Mouse (Mus musculus) mouse embryonic stem cell (cell line): ENCODE measurements around the gene Klb.

ENCODE experiments used
- in situ Hi-C, 2 experiments: fragments of 300-500 bp; cut with MboI; formaldehyde crosslinking; loops; 1 replicate in 1 of 2; 3 replicates in 1 of 2; pipeline ENCODE4 v1.14.3; 2019 to 2020; ENCODE audit warnings: low sequenced_read_pairs in 2 of 2, low pct_unique_long_range_greater_than_20kb in 1 of 2, mixed read lengths in 1 of 2; ENCODE audit not compliant: unreplicated experiment in 1 of 2

Klb gene

GRCm38 (mm10) chr5:65356851-65357250 lies 8.7 kb downstream of the Klb start:
- in situ Hi-C loops, result no loop called here

- in situ Hi-C loops, result no loop called here
Measured at GRCm38 (mm10) chr5:65357771-65358170, 9.7 kb downstream of the Klb start.

- in situ Hi-C loops, result no loop called here
Measured at GRCm38 (mm10) chr5:65367837-65368236, 19.7 kb downstream of the Klb start.

- in situ Hi-C loops, result no loop called here
Measured at GRCm38 (mm10) chr5:65371551-65371950, 23.4 kb downstream of the Klb start.

GRCm38 (mm10) chr5:65374746-65375145 lies 26.6 kb downstream of the Klb start:
- in situ Hi-C loops, result no loop called here

- in situ Hi-C loops, result no loop called here
Measured at GRCm38 (mm10) chr5:65385704-65386103, 37.6 kb downstream of the Klb start.

GRCm38 (mm10) chr5:65387008-65387867 lies 39.1 kb downstream of the Klb start:
- in situ Hi-C loops, result no loop called here

- in situ Hi-C loops, result no loop called here
Measured at GRCm38 (mm10) chr5:65390648-65391644, 42.8 kb downstream of the Klb start, which contains the start of the genes Rpl9 and Lias. Gene Rpl9, minus strand, starts transcription at chr5:65391444. Gene Lias, plus strand, starts transcription at chr5:65391497.

- in situ Hi-C loops, result no loop called here
Measured at GRCm38 (mm10) chr5:65391753-65392152, 43.6 kb downstream of the Klb start.

GRCm38 (mm10) chr5:65394425-65394824 lies 46.3 kb downstream of the Klb start:
- in situ Hi-C loops, result no loop called here

GRCm38 (mm10) chr5:65401251-65401994 lies 53.3 kb downstream of the Klb start:
- in situ Hi-C loops, result no loop called here

- in situ Hi-C loops, result no loop called here
Measured at GRCm38 (mm10) chr5:65407989-65408388, 59.9 kb downstream of the Klb start.

GRCm38 (mm10) chr5:65415653-65416458 lies 67.7 kb downstream of the Klb start:
- in situ Hi-C loops, result no loop called here

- in situ Hi-C loops, result no loop called here
Measured at GRCm38 (mm10) chr5:65419136-65419535, 71.0 kb downstream of the Klb start.

- in situ Hi-C loops, result no loop called here
Measured at GRCm38 (mm10) chr5:65420822-65421221, 72.7 kb downstream of the Klb start.

GRCm38 (mm10) chr5:65422803-65423202 lies 74.7 kb downstream of the Klb start:
- in situ Hi-C loops, result no loop called here

- in situ Hi-C loops, result no loop called here
Measured at GRCm38 (mm10) chr5:65424215-65424614, 76.1 kb downstream of the Klb start.

- in situ Hi-C loops, result no loop called here
Measured at GRCm38 (mm10) chr5:65425251-65425650, 77.1 kb downstream of the Klb start.
